Mouse (Mus musculus) megakaryocyte, embryonic 14.5 days (primary cell): ENCODE data around the gene Smyd4. TPM values are rescaled to one million over a fixed set of nuclear protein-coding genes. Genes with fewer than 3 reads are reported as not detected.

Experiments
- H3K27me3 ChIP-seq: replicated peaks from 2 replicates; pipeline ENCODE3; 2012; ENCODE audit warnings: inconsistent platforms
- H3K36me3 ChIP-seq: replicated peaks from 2 replicates; pipeline ENCODE3; 2012; ENCODE audit warnings: low read length, inconsistent platforms, mixed read lengths
- H3K4me1 ChIP-seq: 2 replicates; pipeline ENCODE4 v1.6.1; 2012; ENCODE audit warnings: inconsistent platforms
- H3K4me3 ChIP-seq: replicated peaks from 2 replicates; pipeline ENCODE3; 2012; ENCODE audit warnings: moderate library complexity, mild to moderate bottlenecking, inconsistent platforms
- H3K9me3 ChIP-seq: 2 replicates; pipeline ENCODE4 v1.6.1; 2012; ENCODE audit warnings: inconsistent platforms
- FLI1 ChIP-seq: IDR thresholded peaks from 2 replicates; pipeline ENCODE4 v1.6.1; 2012; ENCODE audit warnings: low read length, inconsistent platforms, mixed read lengths
- GATA1 ChIP-seq: IDR thresholded peaks from 3 replicates; pipeline ENCODE4 v1.6.1; 2012; ENCODE audit warnings: mixed read lengths, low read length, inconsistent platforms, borderline replicate concordance
- polyA plus RNA-seq: library from polyadenylated mRNA; stranded (reverse); fragments of >175 nt; gene quantifications from 2 replicates; pipeline ENCODE4 v1.2.3, GENCODE M21; 2012; ENCODE audit warnings: low replicate concordance; ENCODE audit not compliant: insufficient read depth

Smyd4 gene
- polyA plus RNA-seq, 1 experiment, result 0.43 TPM

DNA sequence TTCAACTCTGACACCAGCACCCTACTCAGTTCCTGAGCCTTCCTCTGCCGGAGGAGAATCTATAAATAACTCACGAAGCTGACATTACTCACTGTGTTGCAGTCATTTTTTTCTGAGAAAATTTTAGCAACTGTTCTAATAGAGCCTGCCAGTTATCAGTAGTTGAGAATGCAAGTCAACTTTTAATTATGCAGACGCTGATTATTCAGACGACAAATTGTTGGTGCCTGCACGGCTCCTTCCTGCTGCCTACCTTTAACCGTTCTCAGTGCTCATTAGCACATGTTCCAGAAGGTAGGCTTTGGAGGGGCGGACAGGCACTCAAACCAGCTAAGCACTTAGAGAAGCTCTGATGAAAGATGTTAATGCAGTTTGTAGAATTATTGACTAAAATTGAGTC, 49.2 kb downstream of the Smyd4 start:
- Histone ChIP-seq H3K4me3 (no peak overlapping the region), H3K27me3 (no peaks in the 10 kb centered on the region), H3K4me1 (peaks cover 38% of the 10 kb centered on the region), H3K9me3 (no peaks in the 10 kb centered on the region), H3K36me3 (peaks cover 14% of the 10 kb centered on the region)
- TF ChIP-seq FLI1, result no peak
- TF ChIP-seq GATA1, result no peak

GRCm38 (mm10) chr11:75399411-75399841, 51.2 kb downstream of the Smyd4 start:
- Histone ChIP-seq H3K4me1 (peaks cover 54% of the 10 kb centered on the region), H3K4me3 (peak overlapping the region; percentile 76), H3K9me3 (no peaks in the 10 kb centered on the region), H3K27me3 (no peaks in the 10 kb centered on the region), H3K36me3 (peaks cover 14% of the 10 kb centered on the region)
- no peak for TF ChIP-seq FLI1
- no peak for TF ChIP-seq GATA1

DNA sequence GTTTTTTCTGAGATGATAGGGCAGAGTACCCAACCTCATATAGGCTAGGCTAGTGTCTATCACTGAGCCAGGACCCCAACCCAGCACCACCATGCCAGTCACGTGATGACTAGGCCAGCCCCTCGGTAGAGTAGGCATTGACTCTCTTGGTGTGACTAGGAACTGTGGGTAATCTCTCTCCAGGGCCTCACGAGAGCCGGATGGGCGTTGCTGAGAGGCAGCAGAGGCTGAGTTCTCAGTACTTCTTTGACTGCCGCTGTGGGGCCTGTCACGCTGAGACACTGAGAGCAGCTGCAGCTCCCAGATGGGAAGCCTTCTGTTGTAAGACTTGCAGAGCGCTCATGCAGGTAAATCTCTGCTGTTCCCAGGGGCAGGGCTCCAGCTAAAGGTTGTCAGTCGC, 51.9 kb downstream of the Smyd4 start:
- H3K4me3 ChIP-seq, result no peak overlapping the region
- H3K9me3 ChIP-seq, result no peaks in the 10 kb centered on the region
- H3K36me3 ChIP-seq, result peaks cover 17% of the 10 kb centered on the region
- TF ChIP-seq GATA1 (no peak), FLI1 (no peak)
- H3K27me3 ChIP-seq, result no peaks in the 10 kb centered on the region
- peaks cover 54% of the 10 kb centered on the region for H3K4me1 ChIP-seq

DNA sequence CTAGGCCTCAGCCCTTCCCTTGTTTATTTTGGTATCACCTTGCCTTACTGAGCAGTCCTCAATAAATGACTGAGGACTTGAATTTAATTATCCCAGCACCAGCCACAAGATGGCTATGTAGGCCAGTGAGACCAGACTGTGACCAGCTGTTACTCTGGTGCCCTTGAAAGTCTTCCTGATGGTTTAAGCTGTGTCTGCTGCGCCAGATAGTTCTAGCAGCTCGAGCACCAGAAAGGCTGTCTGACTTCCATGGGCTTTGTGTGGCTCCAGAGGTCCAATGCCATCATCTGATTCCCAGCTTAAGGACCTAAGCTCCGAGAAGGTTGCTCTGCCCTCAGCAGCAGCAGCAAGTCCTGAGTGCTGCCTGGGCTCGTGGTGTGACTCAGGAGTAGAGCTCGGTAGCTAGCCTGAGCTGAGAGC, 54.0 kb downstream of the Smyd4 start:
- Histone ChIP-seq H3K4me1 (peaks cover 57% of the 10 kb centered on the region), H3K36me3 (peaks cover 22% of the 10 kb centered on the region), H3K4me3 (peak overlapping the region; percentile 18), H3K27me3 (no peaks in the 10 kb centered on the region), H3K9me3 (no peaks in the 10 kb centered on the region)
- TF ChIP-seq FLI1, result no peak
- no peak for TF ChIP-seq GATA1

DNA sequence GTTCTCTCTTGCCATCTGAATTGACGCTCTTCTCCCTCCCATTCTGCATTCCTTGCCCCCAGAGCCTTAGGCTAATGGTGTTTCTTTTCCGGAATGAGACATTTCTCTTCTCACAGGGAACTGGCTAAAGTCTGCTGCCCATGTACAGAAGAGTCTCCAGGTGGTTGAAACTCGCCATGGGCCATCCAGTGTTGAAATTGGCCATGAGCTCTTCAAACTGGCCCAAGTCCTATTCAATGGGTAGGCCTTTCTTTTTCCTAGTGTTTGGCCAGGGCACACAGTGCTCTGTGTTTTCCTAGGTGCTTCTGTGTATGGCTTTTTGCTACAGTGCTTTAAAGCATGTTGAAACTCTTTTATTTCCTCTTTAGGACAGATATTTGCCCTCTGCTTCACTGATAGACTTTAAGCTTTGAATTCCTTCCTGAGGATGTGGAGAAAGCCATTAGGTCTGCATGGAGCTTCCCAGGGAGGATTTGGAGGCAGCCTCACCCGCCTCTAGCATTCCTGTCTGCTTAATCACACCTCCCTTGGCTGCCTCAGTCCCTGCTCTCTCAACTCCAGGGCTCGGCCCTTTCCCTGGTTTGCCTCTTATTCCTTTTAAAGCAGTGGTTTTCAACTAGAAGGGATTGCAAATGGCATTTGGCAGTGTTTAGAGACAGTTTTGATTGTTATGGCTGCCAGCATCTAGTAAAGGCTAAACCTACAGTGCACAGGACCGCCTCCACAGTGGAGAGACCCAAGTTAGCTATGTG, 55.2 kb downstream of the Smyd4 start:
- no peak for TF ChIP-seq GATA1
- TF ChIP-seq FLI1, result no peak
- no peak overlapping the region for H3K4me3 ChIP-seq
- no peaks in the 10 kb centered on the region for H3K9me3 ChIP-seq
- no peaks in the 10 kb centered on the region for H3K27me3 ChIP-seq
- H3K4me1 ChIP-seq, result peaks cover 48% of the 10 kb centered on the region
- peaks cover 22% of the 10 kb centered on the region for H3K36me3 ChIP-seq

- Histone ChIP-seq H3K4me1 (peaks cover 38% of the 10 kb centered on the region), H3K27me3 (no peaks in the 10 kb centered on the region), H3K36me3 (peaks cover 22% of the 10 kb centered on the region), H3K9me3 (no peaks in the 10 kb centered on the region), H3K4me3 (no peak overlapping the region)
- TF ChIP-seq GATA1 (no peak), FLI1 (no peak)
Observed at GRCm38 (mm10) chr11:75404801-75405200, 56.6 kb downstream of the Smyd4 start.

- Histone ChIP-seq H3K4me1 (peaks cover 45% of the 10 kb centered on the region), H3K36me3 (peaks cover 11% of the 10 kb centered on the region), H3K27me3 (no peaks in the 10 kb centered on the region), H3K9me3 (no peaks in the 10 kb centered on the region), H3K4me3 (no peak overlapping the region)
- TF ChIP-seq FLI1, result no peak
- TF ChIP-seq GATA1, result no peak
Observed at GRCm38 (mm10) chr11:75406104-75406503, 57.9 kb downstream of the Smyd4 start.

- H3K27me3 ChIP-seq, result no peaks in the 10 kb centered on the region
- TF ChIP-seq GATA1 (no peak), FLI1 (no peak)
- H3K36me3 ChIP-seq, result peaks cover 10% of the 10 kb centered on the region
- peaks cover 49% of the 10 kb centered on the region for H3K4me1 ChIP-seq
- H3K9me3 ChIP-seq, result no peaks in the 10 kb centered on the region
- no peak overlapping the region for H3K4me3 ChIP-seq
Observed at GRCm38 (mm10) chr11:75406865-75407264, 58.6 kb downstream of the Smyd4 start.

GRCm38 (mm10) chr11:75409679-75410575, 61.7 kb downstream of the Smyd4 start:
- TF ChIP-seq GATA1, result no peak
- TF ChIP-seq FLI1, result no peak
- Histone ChIP-seq H3K4me3 (no peak overlapping the region), H3K36me3 (peaks cover 4% of the 10 kb centered on the region), H3K9me3 (no peaks in the 10 kb centered on the region), H3K4me1 (peaks cover 49% of the 10 kb centered on the region), H3K27me3 (no peaks in the 10 kb centered on the region)

- no peaks in the 10 kb centered on the region for H3K27me3 ChIP-seq
- TF ChIP-seq GATA1, result no peak
- no peak for TF ChIP-seq FLI1
- H3K9me3 ChIP-seq, result no peaks in the 10 kb centered on the region
- no peak overlapping the region for H3K4me3 ChIP-seq
- peaks cover 56% of the 10 kb centered on the region for H3K4me1 ChIP-seq
- H3K36me3 ChIP-seq, result peaks cover 4% of the 10 kb centered on the region
Observed at GRCm38 (mm10) chr11:75410591-75410990, 62.4 kb downstream of the Smyd4 start.
